Mouse (Mus musculus): Measurements from ENCODE around the gene Mef2c. TPM values are rescaled to one million over a fixed set of nuclear protein-coding genes. Genes with fewer than 3 reads are reported as not detected.

Gene Mef2c
- polyA plus RNA-seq, 1 experiment, result 4.2 TPM

DNA sequence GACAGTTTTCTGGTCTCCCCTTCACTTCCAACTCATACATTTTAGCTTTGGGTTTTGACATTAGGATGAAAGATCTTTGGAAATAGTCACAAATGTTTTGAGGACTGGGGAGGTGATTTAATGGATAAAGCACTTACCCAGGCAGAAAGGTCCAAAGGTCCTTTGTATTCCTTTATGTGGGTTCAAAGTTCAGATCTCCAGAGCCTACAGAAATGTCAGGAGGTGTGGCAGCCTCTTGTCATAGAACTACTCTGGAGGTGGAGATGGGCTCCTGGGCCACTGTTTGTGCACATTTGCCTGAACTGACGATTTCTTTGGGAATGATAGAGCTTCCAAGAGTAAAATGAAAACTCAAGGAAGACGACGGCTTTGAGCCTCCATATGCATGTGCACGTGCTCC is 4.3 kb upstream of the Mef2c start:
- no peak overlapping the region for H3K27ac ChIP-seq (ENCODE audit: control insufficient read depth, insufficient read depth, low read depth, low read length)
- no peaks in the 10 kb centered on the region for H3K4me1 ChIP-seq (ENCODE audit: control insufficient read depth, insufficient read depth, low read length)
- no peaks in the 10 kb centered on the region for H3K36me3 ChIP-seq (ENCODE audit: control insufficient read depth, insufficient read depth, low read length)
- H3K27me3 ChIP-seq (ENCODE audit: control insufficient read depth, insufficient read depth, low read length), result no peaks in the 10 kb centered on the region
- no peak overlapping the region for H3K4me3 ChIP-seq (ENCODE audit: control insufficient read depth, low read depth, low read length)
- TF ChIP-seq POLR2A (IDR thresholded peaks at IDR 0.05; ENCODE audit: control insufficient read depth, low read depth, low read length), result no peak
- TF ChIP-seq CTCF (IDR thresholded peaks at IDR 0.05; ENCODE audit: control insufficient read depth, insufficient read depth, insufficient replicate concordance, low read depth, low read length), result no peak

DNA sequence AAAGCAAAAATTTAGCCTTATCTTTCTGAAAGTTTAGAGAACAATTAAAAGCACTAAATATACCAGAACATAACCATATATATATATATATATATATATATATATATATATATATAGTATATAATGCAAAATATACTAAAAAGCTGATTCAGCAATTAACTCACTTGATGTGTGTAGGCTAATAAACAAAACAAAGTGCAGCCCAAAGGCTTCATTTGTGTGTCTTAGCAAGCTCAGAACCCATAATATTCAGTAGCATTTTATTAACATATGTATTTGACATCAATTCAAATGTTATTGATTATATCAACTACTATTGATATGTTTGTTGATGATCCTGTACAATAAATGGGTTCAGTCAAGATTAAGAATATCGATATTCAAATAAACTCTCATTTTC is 3.9 kb downstream of the Mef2c start:
- Histone ChIP-seq H3K27me3 (ENCODE audit: control insufficient read depth, insufficient read depth, low read length) (no peaks in the 10 kb centered on the region), H3K36me3 (ENCODE audit: control insufficient read depth, insufficient read depth, low read length) (no peaks in the 10 kb centered on the region), H3K4me1 (ENCODE audit: control insufficient read depth, insufficient read depth, low read length) (no peaks in the 10 kb centered on the region), H3K27ac (ENCODE audit: control insufficient read depth, insufficient read depth, low read depth, low read length) (no peak overlapping the region), H3K4me3 (ENCODE audit: control insufficient read depth, low read depth, low read length) (no peak overlapping the region)
- TF ChIP-seq POLR2A (IDR thresholded peaks at IDR 0.05; ENCODE audit: control insufficient read depth, low read depth, low read length) (no peak), CTCF (IDR thresholded peaks at IDR 0.05; ENCODE audit: control insufficient read depth, insufficient read depth, insufficient replicate concordance, low read depth, low read length) (no peak)

DNA sequence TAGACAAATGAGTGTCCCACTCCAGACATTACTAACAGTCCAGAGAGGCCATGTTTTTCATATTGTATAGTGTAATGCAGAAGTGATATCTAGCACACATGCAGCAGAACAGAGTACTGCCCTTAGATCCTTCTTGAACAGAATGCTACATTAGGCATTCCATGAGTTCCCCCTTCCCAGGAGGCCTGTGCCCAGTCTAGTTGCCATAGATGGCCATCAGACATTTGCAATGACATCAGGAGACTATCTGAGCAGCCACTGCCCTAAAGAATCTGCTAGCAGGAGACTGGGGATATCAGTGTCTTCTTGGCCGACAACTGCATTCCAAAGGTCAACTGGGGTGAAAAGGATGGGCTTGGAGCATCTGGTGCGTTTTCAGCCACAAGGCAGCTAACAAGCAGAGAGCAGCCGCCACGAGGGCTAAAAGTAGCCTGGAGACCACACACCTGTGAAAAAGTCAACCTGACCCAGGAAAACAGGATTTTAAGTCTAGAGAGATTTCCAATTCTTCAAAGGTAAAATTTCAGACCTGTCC is 11.2 kb downstream of the Mef2c start:
- H3K36me3 ChIP-seq (ENCODE audit: control insufficient read depth, insufficient read depth, low read length), result no peaks in the 10 kb centered on the region
- no peak overlapping the region for H3K27ac ChIP-seq (ENCODE audit: control insufficient read depth, insufficient read depth, low read depth, low read length)
- H3K4me3 ChIP-seq (ENCODE audit: control insufficient read depth, low read depth, low read length), result no peak overlapping the region
- H3K4me1 ChIP-seq (ENCODE audit: control insufficient read depth, insufficient read depth, low read length), result no peaks in the 10 kb centered on the region
- TF ChIP-seq CTCF (IDR thresholded peaks at IDR 0.05; ENCODE audit: control insufficient read depth, insufficient read depth, insufficient replicate concordance, low read depth, low read length) (no peak), POLR2A (IDR thresholded peaks at IDR 0.05; ENCODE audit: control insufficient read depth, low read depth, low read length) (no peak)
- H3K27me3 ChIP-seq (ENCODE audit: control insufficient read depth, insufficient read depth, low read length), result no peaks in the 10 kb centered on the region

DNA sequence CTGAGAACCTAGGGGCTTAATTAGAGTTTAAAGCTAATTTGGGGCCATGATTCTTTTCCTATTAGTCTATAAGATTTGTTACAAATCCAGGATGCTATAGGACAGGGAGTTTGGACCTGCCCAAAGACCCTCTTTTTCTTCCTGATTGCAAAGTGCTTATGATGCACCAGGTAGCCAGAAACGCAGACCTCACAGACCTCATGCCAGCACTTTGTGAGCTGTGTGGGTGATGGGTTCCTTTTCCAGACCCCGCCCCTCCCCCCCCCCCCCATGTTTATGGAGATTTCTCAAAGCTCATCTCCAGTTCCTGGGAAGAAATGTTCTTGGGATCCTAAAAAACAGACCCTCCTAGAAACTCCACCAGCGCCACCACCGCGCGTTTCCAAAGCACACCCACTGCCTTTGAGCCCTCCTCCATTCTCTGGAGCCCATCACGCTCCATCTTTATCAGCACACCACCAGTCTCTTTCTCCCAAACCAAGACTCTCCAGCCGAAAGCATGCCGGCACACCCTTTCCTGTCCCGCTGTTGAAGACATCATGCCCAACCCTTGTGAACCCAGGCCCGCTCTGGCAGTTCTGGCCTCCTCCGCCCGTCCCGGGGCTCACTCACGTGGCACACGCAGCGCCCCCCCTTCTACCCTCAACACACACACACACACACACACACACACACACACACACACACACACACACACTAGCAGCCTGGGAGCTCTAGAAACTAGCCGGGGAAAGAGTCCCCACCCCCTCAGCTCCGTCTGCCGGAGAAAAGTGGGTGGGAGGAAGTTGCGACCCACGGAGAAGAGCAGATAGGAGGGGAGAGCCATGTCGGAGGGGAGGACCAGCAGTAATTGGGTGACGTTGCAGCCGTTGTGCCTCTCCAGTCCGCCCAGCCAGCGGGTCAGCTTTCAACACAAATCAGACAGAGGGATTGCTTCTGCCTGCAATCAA is 14.1 kb downstream of the Mef2c start:
- Histone ChIP-seq H3K4me3 (ENCODE audit: control insufficient read depth, low read depth, low read length) (peak overlapping the region; percentile 56), H3K27ac (ENCODE audit: control insufficient read depth, insufficient read depth, low read depth, low read length) (no peak overlapping the region), H3K36me3 (ENCODE audit: control insufficient read depth, insufficient read depth, low read length) (no peaks in the 10 kb centered on the region), H3K27me3 (ENCODE audit: control insufficient read depth, insufficient read depth, low read length) (no peaks in the 10 kb centered on the region), H3K4me1 (ENCODE audit: control insufficient read depth, insufficient read depth, low read length) (no peaks in the 10 kb centered on the region)
- TF ChIP-seq CTCF (IDR thresholded peaks at IDR 0.05; ENCODE audit: control insufficient read depth, insufficient read depth, insufficient replicate concordance, low read depth, low read length) (no peak), POLR2A (IDR thresholded peaks at IDR 0.05; ENCODE audit: control insufficient read depth, low read depth, low read length) (no peak)

DNA sequence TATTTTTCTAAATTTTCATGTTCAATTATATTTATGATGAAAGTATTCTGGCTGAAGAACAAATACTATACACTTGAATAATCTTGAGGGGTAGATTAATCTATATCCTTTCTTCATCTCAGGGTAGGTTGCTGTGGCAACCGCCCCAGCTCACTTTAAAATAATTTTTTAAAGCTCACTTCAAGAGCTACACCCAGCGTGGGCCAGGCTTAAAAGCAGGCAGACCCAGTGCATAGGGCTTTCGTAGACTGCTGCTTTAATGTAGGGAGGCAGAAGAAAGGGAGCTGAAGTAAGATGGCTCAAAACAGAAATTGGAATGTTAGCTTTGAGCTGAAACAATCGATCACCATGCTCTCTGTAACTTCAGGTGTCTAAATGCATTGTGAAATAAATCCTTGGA is 17.0 kb downstream of the Mef2c start:
- Histone ChIP-seq H3K27me3 (ENCODE audit: control insufficient read depth, insufficient read depth, low read length) (no peaks in the 10 kb centered on the region), H3K4me3 (ENCODE audit: control insufficient read depth, low read depth, low read length) (no peak overlapping the region), H3K4me1 (ENCODE audit: control insufficient read depth, insufficient read depth, low read length) (peaks cover 8% of the 10 kb centered on the region; the same call in 1 of the 2 replicates), H3K27ac (ENCODE audit: control insufficient read depth, insufficient read depth, low read depth, low read length) (no peak overlapping the region), H3K36me3 (ENCODE audit: control insufficient read depth, insufficient read depth, low read length) (no peaks in the 10 kb centered on the region)
- TF ChIP-seq POLR2A (IDR thresholded peaks at IDR 0.05; ENCODE audit: control insufficient read depth, low read depth, low read length), result no peak

DNA sequence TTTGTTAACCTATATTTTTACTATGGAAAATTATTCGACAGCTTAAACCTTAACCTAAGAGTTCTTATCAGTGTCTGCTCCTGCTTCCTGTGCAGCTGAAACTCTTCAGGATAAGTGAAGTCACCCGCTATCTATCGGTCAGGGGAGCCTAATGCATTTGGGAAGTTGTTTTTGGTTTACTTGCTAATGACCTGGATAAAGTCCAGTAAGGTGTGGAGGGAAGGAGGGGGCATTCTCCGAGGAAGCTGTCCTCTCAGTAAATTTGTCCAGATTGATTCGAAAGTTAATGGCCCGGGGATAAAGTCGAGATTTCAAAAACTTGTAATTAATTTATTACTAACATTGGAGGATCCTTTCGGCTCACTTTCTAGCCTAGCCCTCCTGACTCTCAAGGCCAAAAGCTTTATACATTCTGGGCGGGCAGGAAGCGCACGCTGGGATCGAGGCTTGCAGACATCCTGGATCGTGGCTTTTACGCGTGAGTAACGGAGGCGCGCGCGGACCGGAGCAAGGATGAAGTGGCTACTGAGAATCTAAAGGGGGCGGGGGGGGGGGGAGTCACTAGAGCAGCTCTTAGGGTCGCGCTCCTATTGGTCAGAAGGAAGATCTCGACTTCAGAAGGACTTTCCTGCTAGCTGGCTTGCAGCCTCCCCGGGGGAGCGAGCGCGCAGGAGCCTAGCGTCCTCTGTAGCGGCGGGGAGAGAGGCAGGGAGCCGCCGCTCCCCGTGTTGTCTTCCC is 19.6 kb downstream of the Mef2c start:
- no peaks in the 10 kb centered on the region for H3K27me3 ChIP-seq (ENCODE audit: control insufficient read depth, insufficient read depth, low read length)
- TF ChIP-seq CTCF (IDR thresholded peaks at IDR 0.05; ENCODE audit: control insufficient read depth, insufficient read depth, insufficient replicate concordance, low read depth, low read length) (no peak), POLR2A (IDR thresholded peaks at IDR 0.05; ENCODE audit: control insufficient read depth, low read depth, low read length) (no peak)
- H3K36me3 ChIP-seq (ENCODE audit: control insufficient read depth, insufficient read depth, low read length), result no peaks in the 10 kb centered on the region
- peaks cover 8% of the 10 kb centered on the region; the same call in 1 of the 2 replicates for H3K4me1 ChIP-seq (ENCODE audit: control insufficient read depth, insufficient read depth, low read length)
- H3K27ac ChIP-seq (ENCODE audit: control insufficient read depth, insufficient read depth, low read depth, low read length), result no peak overlapping the region
- peak overlapping the region; percentile 71 for H3K4me3 ChIP-seq (ENCODE audit: control insufficient read depth, low read depth, low read length)

All from testis, adult 2 months (tissue).